Mouse (Mus musculus) MN1 (cell line): ENCODE measurements around the gene Cox4i2.

Experiments
- DNase-seq: peaks from one replicate; pipeline ENCODE4 v3.0.0-alpha.2; 2016; ENCODE audit warnings: low spot score

Gene Cox4i2

DNA sequence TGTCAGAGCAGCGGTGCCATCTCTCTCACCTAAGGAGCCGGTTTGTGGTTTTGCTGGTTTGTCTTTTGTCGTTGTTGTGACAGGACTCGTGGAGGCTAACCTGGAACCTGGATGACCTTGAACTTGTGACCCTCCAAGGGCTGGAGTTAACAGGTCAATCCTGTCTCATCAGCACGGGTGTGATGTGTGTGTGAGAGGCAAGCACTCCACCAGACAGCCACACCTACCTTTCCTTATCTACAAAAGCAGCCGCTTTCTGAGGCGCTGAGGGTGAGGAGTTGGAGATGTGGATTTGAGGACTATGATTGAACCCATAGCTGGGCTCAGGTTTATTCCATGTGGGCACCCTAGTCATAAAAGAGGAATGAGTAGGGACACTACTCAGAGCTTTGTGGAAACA is 15.7 kb downstream of the Cox4i2 start:
- DNase-seq: no peak

DNA sequence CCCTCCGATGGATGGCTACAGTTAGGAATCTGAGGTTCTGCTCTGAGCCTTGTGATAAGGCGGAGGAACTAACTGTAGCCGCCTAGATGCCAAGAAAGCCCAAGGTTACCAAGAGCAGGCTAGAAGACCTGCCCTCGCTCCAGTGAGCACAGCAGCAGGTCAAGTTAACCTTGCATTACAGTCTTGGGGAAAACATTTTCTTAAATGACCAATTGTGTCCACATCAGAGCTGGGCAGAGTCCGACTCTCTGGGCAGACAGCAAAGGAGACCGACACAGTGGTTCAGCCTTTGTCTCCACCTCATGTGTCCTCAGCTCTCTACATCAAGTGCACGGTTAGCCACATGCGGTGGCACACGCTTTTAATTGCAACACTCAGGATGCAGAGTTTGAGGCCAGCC is 17.6 kb downstream of the Cox4i2 start:
- no peak for DNase-seq

DNA sequence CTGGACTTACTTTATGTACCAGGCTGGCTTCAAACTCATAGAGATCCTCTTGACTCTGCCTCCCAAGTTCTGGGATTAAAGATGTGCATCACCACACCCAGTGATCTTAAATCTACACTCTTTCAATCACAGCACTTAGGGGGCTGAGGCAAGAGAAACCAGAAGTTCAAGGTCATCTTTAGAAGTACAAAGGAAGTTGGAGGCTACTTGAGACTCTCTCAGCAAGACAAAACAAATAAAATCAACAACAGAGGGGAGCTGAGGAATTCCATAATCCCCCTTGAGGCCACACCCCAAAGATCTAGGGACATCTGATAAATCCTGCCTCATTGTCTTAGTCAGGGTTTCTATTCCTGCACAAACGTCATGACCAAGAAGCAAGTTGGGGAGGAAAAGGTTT is 18.3 kb downstream of the Cox4i2 start:
- no peak for DNase-seq

DNA sequence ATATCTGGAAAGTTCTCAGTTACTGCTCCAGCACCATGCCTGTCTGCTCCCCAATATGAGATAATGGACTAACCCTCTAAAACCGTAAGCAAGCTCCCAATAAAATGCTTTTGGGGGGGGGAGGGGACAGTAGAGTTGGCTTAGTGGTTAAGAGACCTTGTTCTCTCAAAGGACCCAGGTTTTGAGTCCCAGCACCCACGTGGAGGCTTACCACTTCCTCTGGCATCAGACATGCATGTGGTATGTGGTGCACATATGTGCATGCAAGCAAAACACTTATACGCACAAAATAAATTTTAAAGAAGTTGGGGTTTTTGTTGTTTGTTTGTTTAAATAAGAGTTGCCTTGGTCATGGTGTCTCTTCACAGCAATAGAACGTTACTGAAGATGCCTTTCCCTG is 21.4 kb downstream of the Cox4i2 start:
- DNase-seq: no peak

DNA sequence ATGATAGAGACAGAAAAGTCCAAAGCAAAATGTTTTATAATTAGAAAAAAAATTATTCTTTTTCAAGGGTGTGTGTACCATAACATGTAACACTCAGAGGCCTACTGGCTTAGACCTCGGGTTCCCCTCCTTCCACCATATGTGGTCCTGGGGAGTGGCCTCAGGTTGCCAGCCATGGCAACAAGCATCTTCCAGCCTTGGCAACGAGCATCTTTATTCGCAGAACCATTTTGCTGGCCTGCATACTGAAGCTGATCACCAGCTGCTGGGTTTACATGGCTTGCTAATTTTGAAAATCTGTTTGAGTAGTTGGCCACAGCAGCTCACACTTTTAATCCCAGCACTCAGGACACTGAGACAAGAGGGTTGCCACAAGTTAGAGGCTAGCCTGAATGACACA is 22.0 kb downstream of the Cox4i2 start:
- no peak for DNase-seq

DNA sequence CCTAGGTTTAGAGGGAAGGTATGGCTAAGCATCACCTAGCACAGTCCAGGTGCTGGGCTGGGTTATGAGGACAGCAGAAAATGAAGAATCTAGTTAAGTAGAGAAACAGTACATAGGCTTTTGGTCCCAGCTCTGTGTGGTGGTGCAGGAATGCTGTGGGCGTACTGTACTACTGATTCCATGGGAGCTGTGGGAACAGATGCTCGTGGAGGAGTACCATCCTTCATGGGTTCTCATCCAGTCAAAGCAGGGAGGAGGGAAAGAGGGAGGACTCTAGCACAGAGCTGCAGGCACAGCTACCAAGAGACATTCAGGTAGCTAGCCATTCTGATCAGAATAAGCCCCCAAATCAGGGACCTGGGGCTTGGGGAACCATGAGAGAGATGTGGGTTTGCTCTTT is 22.5 kb downstream of the Cox4i2 start:
- DNase-seq: no peak

DNA sequence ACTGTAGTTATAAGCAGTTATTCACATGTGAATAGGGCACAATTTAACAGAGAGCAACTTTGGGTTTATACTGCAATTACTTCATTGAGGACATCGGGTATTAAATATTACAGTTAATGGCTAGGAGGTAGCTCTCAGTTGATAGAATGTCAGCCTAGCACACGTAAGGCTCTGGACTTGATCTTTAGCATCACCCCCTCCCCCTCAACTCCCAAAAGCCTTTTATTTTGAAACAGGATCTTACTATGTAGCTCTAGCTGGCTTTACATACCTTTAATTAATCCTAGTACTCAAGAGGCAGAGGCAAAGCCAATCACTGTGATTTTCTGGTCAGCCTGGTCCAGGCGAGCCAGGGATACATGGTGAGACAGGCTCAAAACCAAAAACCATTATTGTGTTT is 23.1 kb downstream of the Cox4i2 start:
- no peak for DNase-seq

DNA sequence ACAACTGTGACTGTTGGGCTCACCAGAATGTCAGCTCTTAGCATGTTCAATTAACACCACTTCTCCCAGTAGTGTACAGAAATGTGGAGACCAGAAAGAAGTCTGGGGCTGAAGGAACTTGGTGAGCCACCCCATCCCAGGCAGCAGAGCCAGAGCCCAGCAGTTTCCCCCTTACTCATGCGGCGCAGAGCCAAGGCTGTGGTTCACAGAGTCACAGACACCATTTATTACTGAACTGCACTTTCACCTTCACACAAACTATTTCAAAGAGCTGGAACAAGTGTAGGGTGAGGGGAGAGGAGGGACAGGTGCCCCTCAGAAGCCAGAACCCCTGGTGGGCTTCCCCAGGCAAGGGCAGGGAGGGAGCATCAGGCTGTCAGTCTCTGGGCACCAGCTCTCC is 26.5 kb downstream of the Cox4i2 start:
- no peak for DNase-seq

DNA sequence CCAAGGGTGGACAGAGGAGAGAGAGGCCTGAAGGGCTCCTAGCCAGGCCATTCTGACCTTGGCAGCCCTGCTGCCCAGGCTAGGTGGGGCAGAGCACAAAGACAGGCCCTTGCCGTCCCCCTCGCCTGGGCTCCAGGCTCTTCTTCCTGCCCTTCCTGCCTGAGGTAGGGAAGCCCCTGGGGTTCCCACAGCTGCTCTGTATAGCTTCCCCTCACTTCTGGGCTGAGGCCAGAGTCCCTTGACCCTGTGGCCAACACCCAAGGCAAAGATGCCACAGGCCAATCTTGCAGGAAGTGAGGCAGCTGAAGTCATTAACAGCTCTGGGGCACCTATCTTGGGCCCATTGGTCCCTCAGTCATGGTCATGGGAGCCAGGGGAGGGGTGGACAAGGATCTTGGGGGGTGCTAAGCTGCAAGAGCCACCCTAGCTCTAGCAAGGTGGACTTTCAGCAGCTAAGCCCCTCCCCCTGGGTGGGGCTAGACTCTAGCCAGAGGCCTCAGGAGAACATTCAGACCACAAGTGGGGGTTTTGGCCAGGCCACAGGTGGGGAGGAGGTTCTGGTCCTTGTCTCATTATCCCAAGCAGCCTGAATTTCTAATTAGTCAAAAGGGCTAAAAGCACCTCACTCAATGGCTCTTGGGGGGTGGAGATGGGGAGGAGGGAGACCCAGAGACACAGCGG is 27.2 kb downstream of the Cox4i2 start:
- DNase-seq: no peak

DNA sequence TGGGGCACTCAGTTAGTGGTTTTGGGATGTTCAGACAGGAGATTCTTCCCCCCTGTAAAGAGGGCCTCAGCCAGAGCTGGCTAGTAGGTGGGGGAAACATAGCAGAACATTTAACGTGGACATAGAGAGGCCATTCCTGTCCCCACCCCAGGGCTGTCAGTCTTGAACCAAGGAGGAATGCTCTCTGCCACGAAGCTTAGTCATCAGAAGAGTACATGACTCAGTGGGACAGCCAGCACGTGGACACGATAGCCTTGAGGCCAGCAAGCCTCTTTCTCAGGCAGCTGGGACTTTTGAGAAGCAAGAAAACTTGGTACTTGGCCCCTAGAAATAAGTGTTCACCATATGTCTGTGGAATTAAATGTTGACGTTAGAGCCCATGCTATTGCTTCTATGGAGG is 28.7 kb downstream of the Cox4i2 start:
- no peak for DNase-seq

DNA sequence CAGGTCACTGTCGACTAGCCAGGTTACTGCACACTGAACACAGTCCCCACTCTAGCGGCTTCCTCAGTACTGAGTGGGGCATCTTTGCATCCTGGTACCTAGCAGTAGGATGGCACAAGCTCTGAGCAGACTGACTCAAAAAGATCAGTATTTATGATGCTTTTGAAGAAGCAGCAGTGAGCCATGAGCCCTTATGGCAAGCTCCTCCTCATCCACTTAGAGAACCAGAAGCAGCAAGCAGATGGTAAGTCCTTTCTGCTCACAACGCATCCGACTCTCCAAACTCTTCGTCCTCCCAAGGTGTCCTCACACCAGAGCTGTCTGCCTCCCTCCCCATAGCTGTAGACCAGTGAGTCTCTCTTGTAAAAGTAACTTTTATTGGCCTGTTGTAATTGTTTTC is 29.3 kb downstream of the Cox4i2 start:
- DNase-seq: no peak

DNA sequence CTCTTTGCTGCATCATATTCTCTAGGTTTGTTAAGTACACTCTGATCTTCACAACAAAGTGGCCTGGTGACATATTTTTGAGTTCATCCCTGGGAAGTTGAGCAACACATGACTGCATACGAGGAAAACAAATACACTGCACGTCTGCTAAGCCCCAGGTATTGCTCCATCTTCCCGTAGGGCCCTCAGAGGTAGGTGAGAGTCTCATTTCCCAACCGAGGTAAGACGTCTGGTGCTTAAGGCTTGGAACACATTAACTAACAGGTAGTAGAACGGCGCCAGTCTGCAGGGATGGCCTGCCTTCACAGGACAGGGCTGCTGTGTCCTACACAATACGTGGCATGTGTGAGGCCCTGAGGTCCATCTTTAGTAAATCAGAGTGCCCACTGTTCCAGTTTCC is 30.7 kb downstream of the Cox4i2 start:
- DNase-seq: no peak

DNA sequence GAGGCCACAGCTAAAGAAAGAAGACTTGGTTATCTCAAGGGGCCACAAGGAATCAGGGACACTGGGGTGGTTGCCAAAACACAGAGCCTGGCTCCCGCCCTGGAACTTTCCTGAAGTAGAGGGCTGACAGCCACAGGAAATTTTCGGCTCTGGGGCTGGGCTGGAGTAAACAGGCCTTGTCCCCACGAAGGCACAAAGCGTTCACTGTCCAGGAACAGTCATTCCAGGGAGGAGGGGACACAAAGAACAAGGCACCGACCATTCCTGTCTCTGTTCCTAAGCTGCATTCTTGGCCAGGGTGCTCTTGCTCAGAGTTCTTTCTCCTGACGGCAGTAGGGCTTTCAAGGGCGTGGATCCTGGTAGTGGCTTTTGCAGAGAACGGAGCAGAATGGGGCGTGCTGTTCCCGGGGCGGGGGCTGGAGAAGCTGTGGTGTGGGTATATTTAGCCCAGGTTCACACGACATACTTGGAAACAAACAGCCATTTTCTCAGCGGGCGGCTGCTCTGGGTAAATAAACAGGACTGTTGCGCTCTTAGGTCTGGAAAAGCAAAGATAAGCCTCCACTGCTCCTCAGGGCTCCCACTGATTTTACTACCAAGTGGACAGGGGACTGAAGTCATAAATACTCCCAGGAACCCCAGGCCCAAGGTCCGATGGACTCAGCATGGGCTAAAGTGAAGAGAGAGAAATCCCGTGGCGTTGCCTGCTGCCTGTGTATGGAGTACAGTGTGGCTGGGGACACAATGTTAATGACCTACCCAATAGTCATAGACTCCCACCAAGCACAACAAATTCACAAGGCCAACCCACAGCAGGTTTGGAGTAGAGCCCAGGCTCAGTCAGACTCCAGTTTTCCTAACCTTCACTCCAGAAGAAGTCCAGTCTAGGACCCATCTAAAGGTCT is 31.7 kb downstream of the Cox4i2 start:
- DNase-seq: no peak

DNA sequence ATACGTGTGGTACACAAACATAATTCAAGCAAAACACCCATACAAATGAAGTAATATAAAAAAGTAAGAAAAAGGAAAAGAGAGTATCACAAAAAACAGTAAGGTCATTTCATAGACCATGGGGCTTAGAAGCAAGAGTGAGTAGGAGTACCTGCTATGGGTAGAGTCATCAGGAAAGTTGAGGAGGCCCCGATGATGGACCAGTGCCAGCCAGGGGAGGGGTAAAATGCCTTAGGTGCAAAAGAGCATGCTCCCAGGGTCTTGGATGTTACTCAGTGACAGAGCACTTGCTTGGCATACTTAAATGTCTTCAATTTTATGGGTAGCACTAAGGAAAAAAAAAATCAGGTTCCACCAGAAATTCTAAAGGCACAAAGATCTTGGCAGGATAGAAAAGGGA is 33.2 kb downstream of the Cox4i2 start:
- no peak for DNase-seq

DNA sequence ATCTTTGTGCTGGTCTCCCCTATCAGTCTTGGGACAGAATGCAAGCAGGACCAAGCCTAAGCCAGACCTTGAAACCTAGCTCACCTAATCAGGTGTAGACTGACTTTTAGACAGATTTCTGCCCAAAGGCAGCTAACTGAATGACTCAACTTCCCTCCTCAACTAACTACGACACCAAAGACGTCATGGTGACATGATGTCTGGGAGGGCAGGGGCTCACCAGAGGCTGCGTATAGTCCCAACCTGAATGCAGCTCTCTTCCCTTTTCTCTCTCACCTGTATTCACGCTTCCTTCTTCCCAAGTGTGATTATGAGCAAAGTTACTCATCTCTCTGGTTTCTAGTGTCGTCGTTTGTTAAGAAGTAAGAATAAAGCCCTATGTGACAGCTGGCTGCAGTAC is 33.6 kb downstream of the Cox4i2 start:
- no peak for DNase-seq

DNA sequence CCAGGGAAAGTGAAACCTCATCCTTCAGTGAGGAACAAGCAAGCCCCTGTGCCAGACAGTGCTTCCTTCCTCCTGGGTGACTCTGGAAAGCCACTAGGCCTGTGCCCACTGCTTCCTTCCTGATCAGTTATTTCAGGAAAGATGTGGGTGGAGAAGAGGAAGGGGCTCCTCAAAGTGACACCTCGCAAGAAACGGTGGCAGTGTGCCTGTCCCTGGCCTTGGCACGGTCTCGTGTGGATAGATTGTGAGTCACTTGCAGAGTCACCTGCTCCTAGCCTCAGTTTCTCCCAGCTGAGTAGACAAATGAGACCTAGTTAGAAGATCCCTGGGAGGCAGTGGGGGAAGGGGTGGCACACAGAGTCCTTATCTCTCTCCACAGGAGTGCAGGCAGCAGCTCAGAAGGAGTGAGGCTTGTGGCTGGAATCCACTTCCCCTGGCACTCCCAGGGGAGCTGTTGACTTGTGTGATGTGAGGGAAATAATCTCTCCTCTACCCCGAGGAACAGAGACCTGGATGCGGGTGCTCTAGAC is 35.0 kb downstream of the Cox4i2 start:
- DNase-seq: peak; percentile 62

DNA sequence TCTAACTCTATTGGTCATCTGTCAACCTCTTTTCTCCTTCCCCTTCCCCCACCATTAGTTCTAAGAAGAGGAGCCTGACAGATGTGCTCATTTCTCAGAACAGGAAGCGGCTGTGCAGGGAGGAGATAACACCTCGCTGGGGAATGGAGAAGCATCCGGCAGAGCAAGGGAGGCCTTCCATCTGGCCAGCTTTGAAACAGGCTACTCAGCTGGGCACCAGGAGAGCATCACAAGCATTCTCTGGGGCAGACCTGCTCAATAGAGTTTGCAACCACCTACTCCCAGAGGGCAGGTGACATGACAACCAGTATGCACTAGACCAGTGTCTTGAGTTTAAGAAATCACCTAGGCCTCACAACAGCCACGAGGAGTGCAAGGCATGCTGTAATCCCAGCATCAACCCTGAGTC is 35.6 kb downstream of the Cox4i2 start:
- DNase-seq: peak; percentile 66

DNA sequence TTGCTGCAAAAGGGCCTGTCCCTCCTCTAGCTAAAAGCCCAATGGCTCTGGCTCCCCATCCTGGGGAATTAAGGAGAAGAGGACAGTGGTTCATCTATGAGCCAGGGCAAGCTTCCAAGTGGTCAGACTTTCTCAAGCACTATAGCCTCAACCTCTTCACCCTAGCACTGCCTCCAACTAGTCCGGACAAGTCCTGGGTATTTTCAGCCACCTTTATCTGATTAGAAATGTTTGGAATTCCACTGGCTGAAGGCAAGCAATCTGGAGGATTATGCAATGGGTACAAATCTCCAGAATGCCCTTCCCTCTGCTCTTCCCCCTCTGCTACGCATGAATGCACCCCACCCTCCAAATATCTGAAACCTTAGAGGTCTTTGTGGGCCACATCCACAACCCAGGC is 38.5 kb downstream of the Cox4i2 start:
- DNase-seq: peak; percentile 21

DNA sequence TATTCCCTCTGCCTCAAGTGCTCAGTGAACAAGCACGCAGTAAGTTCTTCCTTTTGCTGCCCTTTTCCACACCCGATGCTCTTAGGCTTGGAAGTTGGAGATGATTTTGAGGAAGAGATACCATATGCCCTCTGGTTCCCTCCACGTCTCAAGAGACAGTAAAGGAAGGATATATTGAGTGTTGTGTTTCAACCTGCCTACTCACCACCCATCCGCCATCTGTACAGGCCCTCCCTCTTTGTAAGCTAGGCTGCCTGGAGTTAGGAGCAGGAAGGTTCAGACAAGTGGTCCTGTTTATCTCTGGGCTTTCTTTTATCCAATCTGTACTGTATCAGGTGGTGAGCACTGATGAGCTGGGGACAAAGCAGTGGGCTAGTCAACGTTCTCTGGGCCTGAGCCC is 39.4 kb downstream of the Cox4i2 start:
- no peak for DNase-seq

DNA sequence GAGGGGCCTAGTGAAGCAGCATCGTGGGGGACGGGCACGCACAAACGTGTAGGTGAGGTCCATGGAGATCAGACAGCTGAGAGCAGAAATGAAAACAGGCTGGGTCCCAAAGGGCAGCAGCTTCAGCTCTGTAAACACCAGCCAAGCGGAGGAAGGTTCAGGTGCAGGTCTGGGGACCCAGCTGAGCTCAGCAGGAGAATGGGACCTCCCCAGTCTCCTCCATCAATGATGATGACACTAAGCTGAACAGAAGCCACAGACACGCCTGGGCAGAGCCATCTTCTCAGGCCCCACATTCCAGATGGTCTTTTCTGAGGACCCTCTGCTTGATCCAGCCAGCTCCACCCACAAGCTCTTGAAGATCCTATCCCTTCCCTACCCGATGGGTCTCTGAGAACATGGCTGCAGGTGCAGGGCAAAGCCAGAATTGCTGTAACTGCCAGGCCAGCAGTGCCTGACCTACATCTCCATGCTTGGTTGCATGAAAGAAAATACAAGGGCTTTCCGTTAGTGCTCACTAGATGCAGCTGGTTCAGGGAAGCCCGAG is 40.4 kb downstream of the Cox4i2 start:
- no peak for DNase-seq

DNA sequence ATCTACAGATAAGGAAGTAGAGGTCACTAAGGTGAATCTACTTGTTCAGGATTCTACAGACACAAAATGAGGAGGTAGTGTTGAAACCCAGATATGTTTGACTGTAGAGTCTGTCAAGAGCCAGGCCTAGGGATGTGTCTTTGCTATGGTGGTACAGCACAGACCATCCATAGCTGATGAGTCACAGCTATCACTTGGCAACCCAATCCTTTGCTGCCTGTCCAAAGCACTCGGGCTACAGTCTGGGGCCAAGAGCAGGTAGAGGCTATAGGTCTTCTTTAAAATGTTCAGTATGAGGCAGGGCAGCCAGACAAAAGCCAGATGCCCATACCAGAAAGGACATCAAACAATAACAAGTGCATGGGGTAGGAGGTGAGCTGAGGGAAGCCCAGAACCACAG is 43.6 kb downstream of the Cox4i2 start:
- DNase-seq: no peak

DNA sequence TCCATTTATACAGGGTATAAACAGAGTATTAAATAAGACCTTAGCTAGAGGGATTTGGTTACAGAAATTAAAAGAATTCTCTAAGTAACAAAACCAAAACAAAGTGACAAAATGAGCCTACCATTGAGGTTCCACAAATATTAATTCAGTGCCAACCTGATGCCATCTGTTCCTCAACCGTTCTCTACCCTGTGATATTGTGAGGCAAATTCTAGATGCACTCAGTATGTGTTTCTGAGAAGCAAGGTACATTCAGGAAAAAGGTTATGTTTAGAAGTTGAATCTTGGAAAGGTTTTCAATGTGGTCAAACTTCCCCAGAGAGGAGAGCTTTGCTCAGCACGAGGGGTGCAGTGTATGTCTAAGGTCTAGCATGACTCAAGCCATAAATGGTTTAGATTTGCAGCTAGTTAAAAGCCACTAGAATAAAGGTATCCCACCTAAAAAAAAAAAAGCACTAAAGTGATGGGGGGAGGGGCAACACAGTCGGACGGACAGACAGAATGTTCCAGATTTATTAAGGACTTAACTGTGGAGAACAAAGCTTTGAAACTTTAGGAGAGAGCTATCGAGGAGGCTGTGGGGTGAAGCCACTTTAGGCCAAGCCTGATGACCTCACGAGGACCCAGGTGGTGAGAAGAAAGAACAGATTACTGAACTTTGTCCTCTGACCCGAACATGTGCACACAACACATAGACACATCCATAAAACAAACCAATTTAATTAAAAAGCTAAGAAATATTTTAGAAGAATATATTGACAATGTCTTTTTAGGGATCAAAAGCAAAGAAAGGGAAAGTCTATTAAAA is 46.2 kb downstream of the Cox4i2 start:
- DNase-seq: no peak
